Mouse (Mus musculus): ENCODE results near the gene Eya3. TPM values are rescaled to one million over a fixed set of nuclear protein-coding genes. Genes with fewer than 3 reads are reported as not detected.

Gene Eya3
- polyA plus RNA-seq, 1 experiment from 2014 or later, result 37.1 TPM

DNA sequence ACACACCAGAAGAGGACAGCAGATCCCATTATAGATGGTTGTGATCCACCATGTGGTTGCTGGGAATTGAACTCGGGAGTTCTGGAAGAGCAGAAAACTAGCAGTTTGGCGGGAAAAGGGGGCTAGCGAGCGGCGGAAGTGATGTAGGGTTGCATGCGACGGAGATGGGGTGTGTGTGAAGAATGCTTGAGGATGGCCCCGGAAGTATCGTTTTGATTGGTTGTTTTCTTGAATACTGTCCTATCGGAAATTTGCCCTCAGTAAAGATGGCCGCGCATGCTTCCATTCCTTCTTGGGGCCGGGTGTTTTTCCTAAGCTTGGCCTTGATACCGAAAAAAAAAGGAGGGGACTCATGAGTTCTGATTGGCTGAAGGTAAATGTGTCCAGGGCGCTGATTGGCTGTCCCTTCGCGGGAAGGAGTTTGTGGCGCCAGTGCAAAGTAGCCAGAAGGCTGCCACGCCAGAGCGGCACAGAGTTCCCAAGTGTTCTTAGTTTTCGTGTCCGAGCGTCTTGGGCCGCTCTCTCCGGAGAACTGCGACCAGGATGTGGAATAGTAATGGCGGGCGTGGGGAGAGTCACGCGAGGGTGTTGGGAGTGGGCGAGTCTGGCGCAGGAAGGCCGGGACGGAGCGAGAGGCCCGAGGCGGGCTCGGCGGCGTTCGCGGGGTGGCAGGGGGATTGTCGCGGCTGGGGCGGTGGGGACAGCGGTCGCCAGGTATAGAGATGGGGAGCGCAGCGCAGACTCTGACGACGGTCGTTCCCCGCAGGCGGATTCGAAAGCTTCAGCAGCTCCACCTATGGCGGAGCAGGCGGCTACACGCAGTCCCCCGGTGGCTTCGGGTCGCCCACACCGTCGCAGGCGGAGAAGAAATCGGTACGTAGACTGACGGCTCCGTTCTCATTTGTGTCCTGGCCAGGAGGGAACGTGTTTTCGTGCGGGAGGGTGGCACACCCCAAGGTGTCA, 129.4 kb downstream of the Eya3 start, which contains the start of gene Rpa2:
TSS of gene Rpa2 (plus strand) at position 419 of the 963 bp plus-strand sequence.
- WGBS, result 0% methylated on average over 71 of the region's 71 CpGs
- Histone ChIP-seq H3K4me2 (ENCODE audit: low read depth, low read length) (peak within 1 kb of the TSS; percentile 75), H3K27ac (replicated peaks; ENCODE audit: low read depth, low read length) (0 out of 2 replicates have a peak within 1 kb of the TSS, but pooled peaks have one; percentile 10), H3K4me3 (ENCODE audit: low read depth, low read length) (peak within 1 kb of the TSS; percentile 84), H3K9ac (replicated peaks; ENCODE audit: low read length) (peak within 1 kb of the TSS; percentile 84), H3K9me3 (replicated peaks; ENCODE audit: control insufficient read depth, low read length) (no peaks in the 10 kb centered on the region), H3K27me3 (ENCODE audit: control insufficient read depth, insufficient read depth, low read length) (no peaks in the 10 kb centered on the region), H3K36me3 (replicated peaks; ENCODE audit: control insufficient read depth, insufficient read depth, low read depth, low read length) (peaks cover 4% of the 10 kb centered on the region), H3K4me1 (ENCODE audit: control insufficient read depth, insufficient read depth, low read length) (no peaks in the 10 kb centered on the region)
- DNase-seq (ENCODE audit: low spot score) (peak; percentile 100), ATAC-seq (replicated peaks; ENCODE audit: insufficient number of reproducible peaks, low FRiP score, low TSS enrichment, low read depth) (peak; percentile 95)

DNA sequence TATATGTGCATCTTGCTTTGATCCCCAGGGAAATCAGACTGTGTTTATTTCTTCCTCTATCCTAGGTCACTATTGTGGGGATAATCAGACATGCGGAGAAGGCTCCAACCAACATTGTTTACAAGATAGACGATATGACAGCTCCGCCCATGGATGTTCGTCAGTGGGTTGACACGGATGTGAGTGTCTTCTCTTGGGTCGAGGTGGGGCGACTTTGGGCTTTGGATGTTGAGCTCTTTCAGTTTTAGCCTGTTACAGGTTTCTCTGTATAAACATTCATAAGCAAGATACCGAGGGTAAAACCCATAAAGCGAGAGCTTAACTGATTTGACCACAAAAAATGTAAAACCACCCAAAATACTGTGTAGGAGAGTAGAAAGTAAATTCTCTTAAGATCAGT, 133.0 kb downstream of the Eya3 start:
- WGBS, result 93% methylated on average over 9 of the region's 9 CpGs
- H3K27me3 ChIP-seq (ENCODE audit: control insufficient read depth, insufficient read depth, low read length), result no peaks in the 10 kb centered on the region
- H3K36me3 ChIP-seq (replicated peaks; ENCODE audit: control insufficient read depth, insufficient read depth, low read depth, low read length), result peaks cover 4% of the 10 kb centered on the region
- H3K4me1 ChIP-seq (ENCODE audit: control insufficient read depth, insufficient read depth, low read length), result no peaks in the 10 kb centered on the region
- no peak overlapping the region for H3K4me3 ChIP-seq (ENCODE audit: low read depth, low read length)
- no peak overlapping the region for H3K4me2 ChIP-seq (ENCODE audit: low read depth, low read length)
- DNase-seq (ENCODE audit: low spot score), result no peak
- H3K9me3 ChIP-seq (replicated peaks; ENCODE audit: control insufficient read depth, low read length), result no peaks in the 10 kb centered on the region
- H3K27ac ChIP-seq (replicated peaks; ENCODE audit: low read depth, low read length), result no peak overlapping the region
- no peak for ATAC-seq (replicated peaks; ENCODE audit: insufficient number of reproducible peaks, low FRiP score, low TSS enrichment, low read depth)
- no peak overlapping the region for H3K9ac ChIP-seq (replicated peaks; ENCODE audit: low read length)

Other genes with a start within 250 kb of the Eya3 start
- 23.1 and 26.6 TPM in 2 replicates for gene Phactr4, start 216.5 kb upstream of the Eya3 start, polyA plus RNA-seq (2014; fragmentation: Nextera tagmentation; extraction: Ambion mirVana)
- gene Med18, start 175.1 kb upstream of the Eya3 start, polyA plus RNA-seq (2014; fragmentation: Nextera tagmentation; extraction: Ambion mirVana), result 22.7 and 25.2 TPM in 2 replicates
- 5.8 and 6.0 TPM in 2 replicates for gene Sesn2, start 128.5 kb upstream of the Eya3 start, polyA plus RNA-seq (2014; fragmentation: Nextera tagmentation; extraction: Ambion mirVana)
- gene Atpif1, start 105.3 kb upstream of the Eya3 start, polyA plus RNA-seq (2014; fragmentation: Nextera tagmentation; extraction: Ambion mirVana), result 1,114 and 1,125 TPM in 2 replicates
- gene Dnajc8, start 103.4 kb upstream of the Eya3 start, polyA plus RNA-seq (2014; fragmentation: Nextera tagmentation; extraction: Ambion mirVana), result 249 and 255 TPM in 2 replicates
- 0.25 and 0.34 TPM in 2 replicates for gene Ptafr, start 74.9 kb upstream of the Eya3 start, polyA plus RNA-seq (2014; fragmentation: Nextera tagmentation; extraction: Ambion mirVana)
- 6.1 and 7.2 TPM in 2 replicates for gene Xkr8, start 93.6 kb downstream of the Eya3 start, polyA plus RNA-seq (2014; fragmentation: Nextera tagmentation; extraction: Ambion mirVana)
- 3.2 and 3.9 TPM in 2 replicates for gene Smpdl3b, start 118.3 kb downstream of the Eya3 start, polyA plus RNA-seq (2014; fragmentation: Nextera tagmentation; extraction: Ambion mirVana)
- 164 and 176 TPM in 2 replicates for gene Rpa2, start 129.3 kb downstream of the Eya3 start, polyA plus RNA-seq (2014; fragmentation: Nextera tagmentation; extraction: Ambion mirVana)
- 0.63 and 1.0 TPM in 2 replicates for gene Themis2, start 157.4 kb downstream of the Eya3 start, polyA plus RNA-seq (2014; fragmentation: Nextera tagmentation; extraction: Ambion mirVana)
- 117 and 124 TPM in 2 replicates for gene Ppp1r8, start 204.2 kb downstream of the Eya3 start, polyA plus RNA-seq (2014; fragmentation: Nextera tagmentation; extraction: Ambion mirVana)
- gene Stx12, start 245.5 kb downstream of the Eya3 start, polyA plus RNA-seq (2014; fragmentation: Nextera tagmentation; extraction: Ambion mirVana), result 82.1 and 84.8 TPM in 2 replicates